ENCODE assay signal across 8 mouse cellular contexts in genomic region chr11:69098762-69099091, GRCm38 (mm10). TPM values are rescaled to one million over a fixed set of nuclear protein-coding genes. Genes with fewer than 3 reads are reported as not detected.
DNase-seq lines count a peak whose midpoint lies in the region; ATAC-seq lines count a peak whose summit lies in the region.

No protein-coding gene starts in this region.

- intact Hi-C loops in left cerebral cortex, postnatal 36 days (cut with DNase I) = loop anchor here (2.0 to 10.0 kb wide), 4 partner anchors 20 to 316 kb away; partner anchors contain the start of genes Chd3 and Kdm6b

- DNase-seq in adrenal gland, adult 18-20 months (ENCODE audit: low spot score in 2 of 2) = peak; percentile 98
- peak; percentile 96 for DNase-seq in embryo, embryonic 11 days
- peak; percentile 99 for DNase-seq in gastrocnemius, postnatal 25 days
- DNase-seq in left cerebral cortex, postnatal 36 days (ENCODE audit: low spot score in 2 of 2) = peak; percentile 96 to 97
- peak; percentile 93 for DNase-seq in midbrain, embryonic 10.5 days (ENCODE audit: low spot score)
- peak; percentile 94 to 96 for DNase-seq in right cerebral cortex, postnatal 36 days (ENCODE audit: low spot score in 2 of 2)
- peak; percentile 93 to 95 for DNase-seq in urinary bladder, postnatal 4 days (ENCODE audit: low spot score in 2 of 2)

- H3K4me1 ChIP-seq in intestine, embryonic 16.5 days (ENCODE audit: control insufficient read depth, insufficient read depth, low read length) = peaks cover 33% of the 10 kb centered on the region
- H3K4me1 ChIP-seq in midbrain, embryonic 10.5 days = peaks cover 70% of the 10 kb centered on the region

- H3K36me3 ChIP-seq in intestine, embryonic 16.5 days (ENCODE audit: control insufficient read depth, insufficient read depth, low read length) = peaks cover 20% of the 10 kb centered on the region
- H3K36me3 ChIP-seq in midbrain, embryonic 10.5 days = peaks cover 31% of the 10 kb centered on the region

- no peaks in the 10 kb centered on the region for H3K27me3 ChIP-seq in intestine, embryonic 16.5 days (replicated peaks; ENCODE audit: control insufficient read depth, insufficient read depth, low read length)
- H3K27me3 ChIP-seq in midbrain, embryonic 10.5 days (ENCODE audit: low read depth, poor library complexity, severe bottlenecking) = peaks cover 4% of the 10 kb centered on the region; the same call in 1 of the 2 replicates

- peak overlapping the region; percentile 61 for H3K4me3 ChIP-seq in intestine, embryonic 16.5 days (ENCODE audit: low read length)
- peak overlapping the region; percentile 65 for H3K4me3 ChIP-seq in midbrain, embryonic 10.5 days

- no peaks in the 10 kb centered on the region for H3K9me3 ChIP-seq in intestine, embryonic 16.5 days (ENCODE audit: control insufficient read depth, low read length)
- H3K9me3 ChIP-seq in midbrain, embryonic 10.5 days (replicated peaks) = no peaks in the 10 kb centered on the region

- ATAC-seq in intestine, embryonic 16.5 days = peak; percentile 24

- peak overlapping the region; percentile 90 for H3K4me2 ChIP-seq in intestine, embryonic 16.5 days (ENCODE audit: low read depth, low read length)

- WGBS in intestine, embryonic 16.5 days = under 1% methylated on average over 19 of the region's 19 CpGs
- 0% methylated on average over 19 of the region's 19 CpGs for WGBS in midbrain, embryonic 10.5 days

- H3K27ac ChIP-seq in intestine, embryonic 16.5 days (ENCODE audit: low read length) = peak overlapping the region; percentile 99
- H3K27ac ChIP-seq in midbrain, embryonic 10.5 days (replicated peaks) = peak overlapping the region; percentile 83

- peak overlapping the region; percentile 89 for H3K9ac ChIP-seq in intestine, embryonic 16.5 days (ENCODE audit: low read depth, low read length)

RNA-seq across cellular contexts. Expression of gene Per1, which starts 3.7 kb away (rescaled TPM):
- total RNA-seq in adrenal gland, adult 18-20 months (2021) = 10 to 100 TPM; 66.6 to 77.7 TPM
- 10 to 100 TPM; 21.0 to 50.8 TPM for total RNA-seq in gastrocnemius, postnatal 25 days (2021)
- polyA plus RNA-seq in intestine, embryonic 16.5 days (2015; fragmentation: Nextera tagmentation; extraction: Ambion mirVana) = 13.6 and 13.7 TPM in 2 replicates
- total RNA-seq in left cerebral cortex, postnatal 36 days (2021) = 100 to 1,000 TPM; 106 to 122 TPM
- 6.8 and 7.6 TPM in 2 replicates for polyA plus RNA-seq in midbrain, embryonic 10.5 days (2016; fragmentation: Nextera tagmentation; extraction: Ambion mirVana)

RNA-seq across cellular contexts. Expression of gene Vamp2, which starts 10.4 kb away (rescaled TPM):
- total RNA-seq in adrenal gland, adult 18-20 months (2021) = 100 to 1,000 TPM; 106 to 137 TPM
- 10 to 100 TPM; 34.9 to 35.2 TPM for total RNA-seq in gastrocnemius, postnatal 25 days (2021)
- polyA plus RNA-seq in intestine, embryonic 16.5 days (2015; fragmentation: Nextera tagmentation; extraction: Ambion mirVana) = 65.8 TPM in 2 replicates
- 1,000 to 10,000 TPM; 1,090 to 1,186 TPM for total RNA-seq in left cerebral cortex, postnatal 36 days (2021)
- 63.1 and 90.1 TPM in 2 replicates for polyA plus RNA-seq in midbrain, embryonic 10.5 days (2016; fragmentation: Nextera tagmentation; extraction: Ambion mirVana)

RNA-seq across cellular contexts. Expression of gene Hes7, which starts 21.5 kb away (rescaled TPM):
- total RNA-seq in adrenal gland, adult 18-20 months (2021) = under 1 TPM in 1 of 2 experiments, not detected in 1; 0.26 TPM
- not detected for total RNA-seq in gastrocnemius, postnatal 25 days (2021)
- polyA plus RNA-seq in intestine, embryonic 16.5 days (2015; fragmentation: Nextera tagmentation; extraction: Ambion mirVana) = 0.29 and 0.33 TPM in 2 replicates
- total RNA-seq in left cerebral cortex, postnatal 36 days (2021) = 1 to 10 TPM in 1 of 2 experiments, under 1 TPM in 1; 0.79 to 1.3 TPM
- polyA plus RNA-seq in midbrain, embryonic 10.5 days (2016; fragmentation: Nextera tagmentation; extraction: Ambion mirVana) = 0.07 and 0.09 TPM in 2 replicates

RNA-seq across cellular contexts. Expression of gene 9130213A22Rik, which starts 23.7 kb away (rescaled TPM):
- under 1 TPM; 0.43 to 0.61 TPM for total RNA-seq in adrenal gland, adult 18-20 months (2021)
- under 1 TPM in 1 of 2 experiments, not detected in 1; 0.21 TPM for total RNA-seq in gastrocnemius, postnatal 25 days (2021)
- polyA plus RNA-seq in intestine, embryonic 16.5 days (2015; fragmentation: Nextera tagmentation; extraction: Ambion mirVana) = 0.11 and 0.29 TPM in 2 replicates
- under 1 TPM; 0.52 to 0.75 TPM for total RNA-seq in left cerebral cortex, postnatal 36 days (2021)
- 0.07 and 0.14 TPM in 2 replicates for polyA plus RNA-seq in midbrain, embryonic 10.5 days (2016; fragmentation: Nextera tagmentation; extraction: Ambion mirVana)

RNA-seq across cellular contexts. Expression of gene Aloxe3, which starts 27.0 kb away (rescaled TPM):
- 1 to 10 TPM; 1.1 to 1.6 TPM for total RNA-seq in adrenal gland, adult 18-20 months (2021)
- not detected for total RNA-seq in gastrocnemius, postnatal 25 days (2021)
- polyA plus RNA-seq in intestine, embryonic 16.5 days (2015; fragmentation: Nextera tagmentation; extraction: Ambion mirVana) = 0.31 and 0.45 TPM in 2 replicates
- total RNA-seq in left cerebral cortex, postnatal 36 days (2021) = 1 to 10 TPM; 4.3 to 6.8 TPM
- 0.17 and 0.25 TPM in 2 replicates for polyA plus RNA-seq in midbrain, embryonic 10.5 days (2016; fragmentation: Nextera tagmentation; extraction: Ambion mirVana)

Comparison
In these comparisons a context has a peak if more than half of its experiments do, and no peak if none do; other contexts are left out.
1. Peak in every context shown above with its lines: DNase-seq, ATAC-seq, H3K4me3 ChIP-seq and H3K27ac ChIP-seq.
2. RNA of gene Vamp2, which starts 10.4 kb away (total RNA-seq): 1,090 to 1,186 TPM in left cerebral cortex, postnatal 36 days; 106 to 137 TPM in adrenal gland, adult 18-20 months and 34.9 to 35.2 TPM in gastrocnemius, postnatal 25 days; every median in the first group is over 4 times any median in the second.